Mouse (Mus musculus): ENCODE measurements around the gene Atp2c2. TPM values are rescaled to one million over a fixed set of nuclear protein-coding genes. Genes with fewer than 3 reads are reported as not detected.

Atp2c2 gene
- polyA plus RNA-seq, 1 experiment, result 0.05 TPM

- no peaks in the 10 kb centered on the region for H3K27me3 ChIP-seq (ENCODE audit: control insufficient read depth, insufficient read depth, insufficient read length)
- TF ChIP-seq TCF12 (IDR thresholded peaks at IDR 0.05; ENCODE audit: insufficient read depth, poor library complexity, severe bottlenecking) (no peak), POLR2AphosphoS2 (IDR thresholded peaks at IDR 0.05; ENCODE audit: insufficient read length, low read depth) (no peak), USF1 (IDR thresholded peaks at IDR 0.05; ENCODE audit: low read depth) (no peak), CEBPB (IDR thresholded peaks at IDR 0.05; ENCODE audit: insufficient read depth, poor library complexity, severe bottlenecking) (no peak), TCF3 (IDR thresholded peaks at IDR 0.05; ENCODE audit: insufficient read length, low read depth) (no peak), MYOD1 (IDR thresholded peaks at IDR 0.05; ENCODE audit: control insufficient read depth in 1 of 3, insufficient read length in 2 of 3, low read depth in 2 of 3) (no peak), MAX (IDR thresholded peaks at IDR 0.05; ENCODE audit: low read depth) (no peak), POLR2A (IDR thresholded peaks at IDR 0.05; ENCODE audit: insufficient read length, low read depth) (no peak), REST (IDR thresholded peaks at IDR 0.05; ENCODE audit: insufficient read depth, insufficient read length) (no peak), E2F4 (IDR thresholded peaks at IDR 0.05; ENCODE audit: insufficient read depth) (no peak), MYOG (IDR thresholded peaks at IDR 0.05; ENCODE audit: control insufficient read depth in 1 of 3, insufficient read depth in 1 of 3, insufficient read length in 2 of 3, low read depth in 2 of 3) (no peak), SRF (IDR thresholded peaks at IDR 0.05; ENCODE audit: control insufficient read depth, insufficient read length, low read depth) (no peak)
Measured at GRCm38 (mm10) chr8:119783579-119783978, 83.8 kb downstream of the Atp2c2 start.

GRCm38 (mm10) chr8:119784141-119784574 is 84.3 kb downstream of the Atp2c2 start:
- no peak for TF ChIP-seq MAX (IDR thresholded peaks at IDR 0.05; ENCODE audit: low read depth)
- TF ChIP-seq REST (IDR thresholded peaks at IDR 0.05; ENCODE audit: insufficient read depth, insufficient read length), result no peak
- TF ChIP-seq USF1 (IDR thresholded peaks at IDR 0.05; ENCODE audit: low read depth), result no peak
- no peak for TF ChIP-seq POLR2A (IDR thresholded peaks at IDR 0.05; ENCODE audit: insufficient read length, low read depth)
- no peak for TF ChIP-seq CEBPB (IDR thresholded peaks at IDR 0.05; ENCODE audit: insufficient read depth, poor library complexity, severe bottlenecking)
- no peak for TF ChIP-seq MYOD1 (IDR thresholded peaks at IDR 0.05; ENCODE audit: control insufficient read depth in 1 of 3, insufficient read length in 2 of 3, low read depth in 2 of 3)
- no peak for TF ChIP-seq POLR2AphosphoS2 (IDR thresholded peaks at IDR 0.05; ENCODE audit: insufficient read length, low read depth)
- no peak for TF ChIP-seq TCF3 (IDR thresholded peaks at IDR 0.05; ENCODE audit: insufficient read length, low read depth)
- no peak for TF ChIP-seq SRF (IDR thresholded peaks at IDR 0.05; ENCODE audit: control insufficient read depth, insufficient read length, low read depth)
- no peak for TF ChIP-seq TCF12 (IDR thresholded peaks at IDR 0.05; ENCODE audit: insufficient read depth, poor library complexity, severe bottlenecking)
- no peak for TF ChIP-seq MYOG (IDR thresholded peaks at IDR 0.05; ENCODE audit: control insufficient read depth in 1 of 3, insufficient read depth in 1 of 3, insufficient read length in 2 of 3, low read depth in 2 of 3)
- TF ChIP-seq E2F4 (IDR thresholded peaks at IDR 0.05; ENCODE audit: insufficient read depth), result no peak

More at GRCm38 (mm10) chr8:119783579-119783978, 83.8 kb downstream of the Atp2c2 start:
- H3K4me3 ChIP-seq, result no peak overlapping the region
- H3K79me2 ChIP-seq (ENCODE audit: control insufficient read depth, insufficient read depth), result no peaks in the 10 kb centered on the region
- H3K36me3 ChIP-seq (ENCODE audit: control insufficient read depth, insufficient read depth), result no peaks in the 10 kb centered on the region
- no peak overlapping the region for H3K4me2 ChIP-seq (ENCODE audit: low read depth)
- no peak overlapping the region for H3ac ChIP-seq (ENCODE audit: control insufficient read depth, insufficient read length)

GRCm38 (mm10) chr8:119784676-119785075 is 84.9 kb downstream of the Atp2c2 start:
- Histone ChIP-seq H3K79me2 (ENCODE audit: control insufficient read depth, insufficient read depth) (no peaks in the 10 kb centered on the region), H3K4me2 (ENCODE audit: low read depth) (no peak overlapping the region), H3K4me3 (no peak overlapping the region), H3K27me3 (ENCODE audit: control insufficient read depth, insufficient read depth, insufficient read length) (no peaks in the 10 kb centered on the region), H3ac (ENCODE audit: control insufficient read depth, insufficient read length) (no peak overlapping the region), H3K36me3 (ENCODE audit: control insufficient read depth, insufficient read depth) (no peaks in the 10 kb centered on the region)
- TF ChIP-seq MYOG (IDR thresholded peaks at IDR 0.05; ENCODE audit: control insufficient read depth in 1 of 3, insufficient read depth in 1 of 3, insufficient read length in 2 of 3, low read depth in 2 of 3) (no peak), SRF (IDR thresholded peaks at IDR 0.05; ENCODE audit: control insufficient read depth, insufficient read length, low read depth) (no peak), E2F4 (IDR thresholded peaks at IDR 0.05; ENCODE audit: insufficient read depth) (no peak), TCF3 (IDR thresholded peaks at IDR 0.05; ENCODE audit: insufficient read length, low read depth) (no peak), MAX (IDR thresholded peaks at IDR 0.05; ENCODE audit: low read depth) (no peak), CEBPB (IDR thresholded peaks at IDR 0.05; ENCODE audit: insufficient read depth, poor library complexity, severe bottlenecking) (no peak), POLR2AphosphoS2 (IDR thresholded peaks at IDR 0.05; ENCODE audit: insufficient read length, low read depth) (no peak), REST (IDR thresholded peaks at IDR 0.05; ENCODE audit: insufficient read depth, insufficient read length) (no peak), TCF12 (IDR thresholded peaks at IDR 0.05; ENCODE audit: insufficient read depth, poor library complexity, severe bottlenecking) (no peak), POLR2A (IDR thresholded peaks at IDR 0.05; ENCODE audit: insufficient read length, low read depth) (no peak), USF1 (IDR thresholded peaks at IDR 0.05; ENCODE audit: low read depth) (no peak)

More at GRCm38 (mm10) chr8:119784141-119784574, 84.3 kb downstream of the Atp2c2 start:
- no peak overlapping the region for H3K4me3 ChIP-seq
- no peaks in the 10 kb centered on the region for H3K27me3 ChIP-seq (ENCODE audit: control insufficient read depth, insufficient read depth, insufficient read length)
- H3K4me2 ChIP-seq (ENCODE audit: low read depth), result no peak overlapping the region
- H3ac ChIP-seq (ENCODE audit: control insufficient read depth, insufficient read length), result no peak overlapping the region
- no peaks in the 10 kb centered on the region for H3K36me3 ChIP-seq (ENCODE audit: control insufficient read depth, insufficient read depth)
- H3K79me2 ChIP-seq (ENCODE audit: control insufficient read depth, insufficient read depth), result no peaks in the 10 kb centered on the region

- TF ChIP-seq TCF3 (IDR thresholded peaks at IDR 0.05; ENCODE audit: insufficient read length, low read depth) (no peak), MYOD1 (IDR thresholded peaks at IDR 0.05; ENCODE audit: control insufficient read depth in 1 of 3, insufficient read length in 2 of 3, low read depth in 2 of 3) (no peak), POLR2AphosphoS2 (IDR thresholded peaks at IDR 0.05; ENCODE audit: insufficient read length, low read depth) (no peak), POLR2A (IDR thresholded peaks at IDR 0.05; ENCODE audit: insufficient read length, low read depth) (no peak), REST (IDR thresholded peaks at IDR 0.05; ENCODE audit: insufficient read depth, insufficient read length) (no peak), MYOG (IDR thresholded peaks at IDR 0.05; ENCODE audit: control insufficient read depth in 1 of 3, insufficient read depth in 1 of 3, insufficient read length in 2 of 3, low read depth in 2 of 3) (no peak), TCF12 (IDR thresholded peaks at IDR 0.05; ENCODE audit: insufficient read depth, poor library complexity, severe bottlenecking) (no peak), E2F4 (IDR thresholded peaks at IDR 0.05; ENCODE audit: insufficient read depth) (no peak), CEBPB (IDR thresholded peaks at IDR 0.05; ENCODE audit: insufficient read depth, poor library complexity, severe bottlenecking) (no peak), USF1 (IDR thresholded peaks at IDR 0.05; ENCODE audit: low read depth) (no peak), MAX (IDR thresholded peaks at IDR 0.05; ENCODE audit: low read depth) (no peak), SRF (IDR thresholded peaks at IDR 0.05; ENCODE audit: control insufficient read depth, insufficient read length, low read depth) (no peak)
- H3K36me3 ChIP-seq (ENCODE audit: control insufficient read depth, insufficient read depth), result no peaks in the 10 kb centered on the region
- H3K4me2 ChIP-seq (ENCODE audit: low read depth), result no peak overlapping the region
- H3K79me2 ChIP-seq (ENCODE audit: control insufficient read depth, insufficient read depth), result no peaks in the 10 kb centered on the region
- no peak overlapping the region for H3ac ChIP-seq (ENCODE audit: control insufficient read depth, insufficient read length)
- H3K27me3 ChIP-seq (ENCODE audit: control insufficient read depth, insufficient read depth, insufficient read length), result no peaks in the 10 kb centered on the region
- no peak overlapping the region for H3K4me3 ChIP-seq
Measured at GRCm38 (mm10) chr8:119785764-119786405, 86.1 kb downstream of the Atp2c2 start.

All from myocyte (in vitro differentiated cells).